Mouse (Mus musculus): Measurements from ENCODE around the gene Kdr. TPM values are rescaled to one million over a fixed set of nuclear protein-coding genes. Genes with fewer than 3 reads are reported as not detected.

Gene Kdr
- 10 to 100 TPM; 47.8 to 51.3 TPM for total RNA-seq (2021)
- long read RNA-seq, experiment 1, full-length matches to known transcripts: 23 of 37 reads
- long read RNA-seq, experiment 1, partial matches to known transcripts: 10 of 37 reads
- long read RNA-seq, experiment 1, other reads (novel, unspliced or antisense): 4 of 37 reads
- long read RNA-seq, experiment 2, full-length matches to known transcripts: 34 of 52 reads
- long read RNA-seq, experiment 2, partial matches to known transcripts: 12 of 52 reads
- long read RNA-seq, experiment 2, other reads (novel, unspliced or antisense): 6 of 52 reads

DNA sequence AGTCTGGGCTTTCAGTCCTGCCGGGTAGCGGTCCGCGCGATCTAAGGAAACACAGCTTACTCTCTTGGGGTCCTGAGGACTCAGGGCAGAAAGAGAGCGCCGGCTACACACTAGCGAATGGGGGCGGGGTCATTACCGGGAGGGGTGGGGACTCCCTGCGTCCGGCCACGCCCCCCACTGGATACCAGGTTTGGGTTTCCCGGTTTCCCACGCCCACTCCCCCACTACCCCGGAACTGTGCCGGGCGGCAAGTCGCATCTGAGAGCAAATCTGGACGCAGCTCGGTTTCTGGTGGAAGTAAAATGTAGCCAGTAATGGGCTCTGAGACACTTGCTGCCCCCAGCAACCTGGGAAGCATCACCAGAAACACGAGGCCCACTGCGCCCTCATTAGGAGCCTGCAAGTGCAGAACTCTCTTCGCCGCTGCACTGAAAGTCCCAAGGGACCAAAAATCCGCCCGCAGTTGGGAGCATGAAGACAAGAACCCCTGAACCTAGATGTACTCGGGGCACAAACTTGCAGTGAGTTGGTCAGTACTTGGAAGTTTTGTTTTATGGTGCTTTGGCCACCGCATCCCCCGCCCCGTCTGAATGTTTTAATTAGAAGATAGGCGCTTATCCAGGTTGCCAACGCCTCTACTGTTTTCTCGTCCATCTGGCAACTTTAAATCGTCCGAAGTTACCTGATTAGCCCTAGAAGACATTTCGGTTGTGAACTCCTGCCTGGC lies at the start of gene Kdr:
Kdr (minus strand) TSS at position 85 of the 727 bp plus-strand sequence.
- DNase-seq (ENCODE audit: low spot score in 2 of 2): peak; percentile 49 to 61

DNA sequence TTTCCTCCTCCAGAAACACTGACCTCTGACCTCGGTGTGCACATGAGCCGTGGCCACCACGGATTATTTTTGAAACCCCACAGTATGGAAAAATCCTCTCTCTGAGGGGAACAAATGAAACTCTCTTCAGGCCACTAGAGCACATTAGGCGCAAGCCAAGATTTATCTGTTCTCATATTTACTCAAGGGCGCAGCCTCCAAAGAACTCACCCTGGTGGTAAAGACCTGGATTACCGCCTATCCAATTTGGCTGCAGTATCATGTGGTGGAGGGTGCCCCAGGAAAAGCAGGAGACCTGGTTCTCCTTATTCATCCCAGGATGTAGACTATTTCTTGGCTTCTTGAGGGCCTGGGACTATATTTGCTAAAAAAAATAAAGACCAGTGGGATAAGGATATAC lies 48.5 kb upstream of the Kdr start:
- DNase-seq (ENCODE audit: low spot score in 2 of 2): no peak

DNA sequence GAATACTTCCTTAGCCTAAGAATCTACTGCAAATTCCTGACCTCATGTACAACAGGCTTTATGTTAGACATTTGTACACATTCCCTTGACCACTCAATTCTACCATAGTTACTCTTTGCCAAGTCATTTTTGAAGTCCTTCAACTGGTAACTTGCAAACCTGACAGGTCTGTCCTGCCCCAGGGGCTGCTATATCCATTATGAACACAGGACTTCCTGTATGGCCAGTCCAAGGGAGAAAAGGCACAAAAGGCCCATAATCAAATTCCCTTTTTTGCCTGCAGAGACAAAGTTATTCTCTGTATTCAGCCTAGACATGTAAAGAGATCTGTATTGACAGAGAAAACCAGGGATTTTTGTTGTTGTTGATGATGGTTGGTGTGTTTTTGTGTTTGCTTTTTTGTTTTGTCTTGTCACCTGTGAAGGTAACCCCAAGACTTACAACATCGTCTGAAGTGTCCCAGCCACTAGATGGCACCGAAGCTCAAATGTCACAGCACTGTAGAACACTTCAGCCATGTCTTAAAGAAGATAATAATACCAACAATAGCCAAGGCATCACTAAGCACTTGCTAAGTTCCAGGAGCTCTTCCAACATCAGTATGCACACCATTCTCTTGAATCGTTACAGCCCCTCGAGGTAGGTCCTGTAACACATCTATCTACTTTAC lies 47.9 kb upstream of the Kdr start:
- no peak for DNase-seq (ENCODE audit: low spot score in 2 of 2)

DNA sequence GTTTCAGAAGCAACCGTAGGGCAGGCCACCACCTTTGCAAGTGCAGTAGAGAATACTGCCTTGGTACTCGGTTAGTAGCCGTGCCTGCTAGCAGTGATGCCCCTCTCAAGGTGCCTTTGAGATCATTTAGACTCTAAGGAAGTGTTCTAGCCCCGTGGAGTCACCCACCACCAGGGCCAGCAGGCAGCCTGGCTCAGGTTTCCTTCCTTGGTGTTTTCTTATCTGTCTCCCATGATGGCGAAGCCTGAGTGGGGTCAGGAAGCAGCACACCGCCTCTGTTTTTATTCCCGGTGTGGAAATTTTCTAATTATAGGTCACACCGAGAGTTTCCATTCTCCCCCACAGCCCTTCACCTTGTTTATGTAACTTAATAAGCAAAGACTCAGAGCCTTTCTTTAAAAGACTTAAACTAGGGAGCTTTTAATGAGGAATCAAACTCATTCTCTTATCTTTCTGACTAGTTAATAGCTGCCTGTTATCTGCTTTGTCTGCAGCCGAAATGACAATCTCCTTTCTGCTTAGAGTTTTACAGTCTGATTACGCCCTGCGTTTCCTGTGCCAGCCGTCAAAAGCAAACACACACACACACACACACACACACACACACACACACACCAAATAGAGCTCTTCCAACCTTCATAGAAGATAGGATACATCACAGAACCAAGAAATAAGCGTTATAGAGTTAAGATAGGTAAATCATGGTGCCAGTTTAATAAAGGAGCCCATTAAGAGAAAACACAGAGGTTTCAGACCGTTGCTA lies 44.9 kb upstream of the Kdr start:
- no peak for DNase-seq (ENCODE audit: low spot score in 2 of 2)

DNA sequence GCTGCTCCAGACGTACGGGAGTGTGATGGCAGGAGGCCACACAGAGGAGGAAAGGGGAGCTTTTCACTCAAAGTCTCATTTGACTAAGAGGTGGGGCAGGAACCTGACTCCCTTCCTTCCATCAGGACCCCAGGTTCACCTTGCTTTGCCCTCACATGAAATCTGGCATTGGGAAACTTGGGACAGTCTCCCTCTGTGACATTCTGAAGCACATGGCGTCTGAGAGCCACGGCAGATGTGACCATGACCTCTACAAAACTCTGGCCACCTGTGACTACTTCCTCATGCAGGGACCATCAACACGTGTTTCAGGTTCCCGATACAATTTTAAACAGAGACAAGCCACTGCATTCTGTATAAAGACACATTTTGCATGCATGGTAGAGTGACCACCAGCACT lies 44.2 kb upstream of the Kdr start:
- DNase-seq (ENCODE audit: low spot score in 2 of 2): no peak

DNA sequence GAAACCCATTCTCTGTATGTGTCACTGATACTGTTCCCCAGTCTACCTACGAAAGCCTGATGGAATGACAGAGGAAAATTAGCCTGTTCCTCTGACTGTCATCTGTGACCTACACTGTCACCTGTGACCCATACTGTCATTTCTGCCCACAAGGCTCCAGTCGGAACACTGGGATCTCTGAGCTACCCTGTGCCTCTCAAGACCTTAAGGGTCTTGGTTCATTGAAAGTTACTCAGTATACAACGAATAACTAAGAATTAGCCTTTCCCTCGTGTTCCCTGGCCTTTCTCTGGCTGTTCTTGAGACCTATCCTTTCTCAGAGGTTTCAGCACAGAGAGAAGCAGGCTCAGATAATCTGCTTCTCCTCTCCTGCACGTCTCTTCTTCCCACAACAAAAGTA lies 40.1 kb upstream of the Kdr start:
- no peak for DNase-seq (ENCODE audit: low spot score in 2 of 2)

DNA sequence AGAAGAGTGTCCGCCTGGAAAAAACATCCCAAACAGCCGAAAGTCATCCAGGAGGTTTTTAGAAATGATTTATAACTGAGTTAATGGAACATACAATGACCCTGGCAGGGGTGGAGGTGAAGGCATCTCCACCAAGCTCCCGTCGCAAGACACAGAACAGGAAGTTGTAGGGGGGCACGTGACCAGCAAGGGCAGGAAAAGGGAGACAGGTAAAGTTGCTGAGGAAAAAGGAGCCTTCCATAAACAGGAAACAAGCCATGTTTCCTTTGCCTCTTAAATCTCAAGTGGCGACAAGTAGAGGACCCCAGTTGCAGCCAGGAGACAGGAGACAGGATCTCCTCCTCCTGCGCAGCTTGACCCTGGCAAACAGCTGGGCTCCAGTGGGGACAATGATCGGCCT lies 37.8 kb upstream of the Kdr start:
- no peak for DNase-seq (ENCODE audit: low spot score in 2 of 2)

DNA sequence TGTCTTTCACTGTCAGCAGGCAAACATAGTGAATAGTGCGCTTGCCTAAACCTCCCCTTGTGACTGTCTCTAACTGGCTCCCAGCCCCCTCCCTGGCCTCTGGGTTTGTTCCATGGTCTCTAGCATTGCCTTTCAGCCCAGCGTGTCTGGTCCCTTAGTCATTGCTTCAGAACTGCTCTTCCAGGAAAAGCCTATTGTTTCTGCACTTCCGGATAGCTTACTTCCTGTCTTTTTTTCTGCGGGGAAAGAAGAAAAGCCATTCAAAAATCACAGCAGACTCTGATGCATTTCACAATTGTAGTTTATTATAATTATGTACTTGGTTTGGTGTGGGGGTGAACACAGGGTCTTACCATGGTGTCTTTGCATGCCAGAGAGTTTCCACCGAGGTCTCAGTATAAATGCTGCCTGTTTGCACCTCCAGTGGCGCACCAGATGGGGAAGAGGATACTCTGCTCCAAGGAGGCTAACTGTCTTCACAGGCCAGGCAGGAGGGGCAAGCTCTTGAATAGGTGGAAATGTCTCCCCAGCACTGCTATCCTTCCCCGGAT lies 35.7 kb upstream of the Kdr start:
- DNase-seq (ENCODE audit: low spot score in 2 of 2): no peak

DNA sequence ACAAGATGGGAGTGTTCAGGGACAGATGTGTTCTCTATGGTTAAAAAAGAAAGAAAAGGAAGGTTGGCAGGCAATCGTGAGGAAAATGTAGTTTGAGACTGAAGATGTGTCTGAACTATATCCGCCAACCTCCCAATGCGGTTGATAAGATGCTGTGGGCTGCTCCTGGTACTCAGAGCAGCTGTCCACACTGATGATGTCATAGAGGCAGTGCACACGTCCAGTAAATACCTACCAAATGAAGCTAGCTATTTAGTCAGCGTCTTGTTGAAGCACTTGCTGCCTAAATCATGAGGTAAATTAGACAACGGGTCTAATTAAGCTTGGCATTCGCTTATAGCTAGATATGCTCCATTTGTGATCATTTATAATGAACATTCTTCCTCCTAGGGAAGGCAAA lies 28.1 kb upstream of the Kdr start:
- no peak for DNase-seq (ENCODE audit: low spot score in 2 of 2)

DNA sequence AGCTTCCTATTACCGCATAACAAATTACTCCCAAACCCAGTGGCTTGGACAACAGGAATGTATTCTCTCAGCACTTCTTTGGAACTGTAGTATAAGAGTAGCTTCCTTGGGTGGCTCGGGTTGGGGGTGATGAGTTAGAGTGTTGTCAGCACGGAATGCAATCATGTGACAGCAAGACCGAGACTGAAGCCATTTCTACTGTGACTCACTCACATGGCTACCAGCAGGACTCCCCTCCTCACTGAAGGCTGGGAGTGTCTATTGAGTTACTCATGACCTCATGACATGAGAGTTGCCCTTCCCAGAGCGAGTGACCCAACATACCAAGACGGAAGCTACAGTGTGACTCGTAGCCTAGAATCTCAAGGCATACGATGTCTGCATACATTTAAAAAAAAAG lies 12.0 kb upstream of the Kdr start:
- DNase-seq (ENCODE audit: low spot score in 2 of 2): no peak

DNA sequence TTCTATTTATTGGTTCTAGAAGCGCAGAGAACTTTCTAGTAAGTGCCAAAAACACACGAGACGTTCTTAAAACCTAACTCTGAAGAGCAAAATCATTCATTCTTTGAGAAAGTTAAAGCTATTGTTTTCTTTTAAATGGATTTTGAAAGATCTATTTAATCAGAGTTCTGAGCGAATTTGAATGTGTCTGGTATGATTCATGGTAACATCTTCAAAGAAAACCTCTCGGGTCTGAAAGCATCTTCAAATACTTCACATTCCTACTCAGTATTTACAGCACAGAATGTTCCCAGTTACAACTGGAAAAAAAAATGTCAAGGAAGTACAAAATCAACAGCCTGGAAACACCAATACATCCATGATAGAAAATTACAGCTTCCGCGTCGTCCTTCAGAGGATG lies 9.3 kb upstream of the Kdr start:
- DNase-seq (ENCODE audit: low spot score in 2 of 2): no peak

DNA sequence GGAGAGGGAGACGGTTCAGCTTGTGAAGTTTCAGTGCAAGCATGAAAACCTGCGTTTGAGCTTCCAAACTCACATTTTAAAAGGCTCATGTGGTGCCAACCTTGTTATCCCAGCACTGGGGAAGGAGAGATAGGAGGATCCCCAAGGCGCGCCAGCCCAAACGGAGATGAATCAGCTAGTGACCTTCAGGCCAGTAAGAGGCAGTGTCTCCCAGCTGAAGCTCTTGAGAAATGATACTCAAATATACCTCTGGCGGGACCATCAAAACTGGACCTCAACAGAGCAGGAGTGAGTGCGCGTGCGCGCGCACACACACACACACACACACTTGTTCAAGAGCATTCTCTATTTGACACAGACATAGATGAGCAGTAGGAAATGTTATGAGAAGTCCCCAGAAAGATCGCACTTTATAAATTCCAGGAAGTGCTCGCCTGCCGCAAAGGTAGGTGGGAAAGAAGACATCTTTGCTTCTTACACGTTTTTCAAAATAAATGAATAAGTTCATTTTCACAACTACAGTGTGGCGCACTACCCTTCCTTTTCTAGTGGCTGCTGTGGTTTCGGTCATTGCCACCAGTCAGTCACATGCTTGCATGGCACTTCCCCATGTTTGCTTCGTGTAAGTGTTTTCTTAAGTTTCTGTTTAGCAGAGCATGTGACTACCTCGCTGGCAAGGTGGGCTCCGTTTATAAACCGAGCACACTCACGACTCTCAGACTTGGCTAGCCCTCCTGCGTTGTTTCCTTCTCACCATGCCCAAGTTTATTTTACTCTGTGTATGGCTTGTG lies 2.5 kb upstream of the Kdr start:
- no peak for DNase-seq (ENCODE audit: low spot score in 2 of 2)

DNA sequence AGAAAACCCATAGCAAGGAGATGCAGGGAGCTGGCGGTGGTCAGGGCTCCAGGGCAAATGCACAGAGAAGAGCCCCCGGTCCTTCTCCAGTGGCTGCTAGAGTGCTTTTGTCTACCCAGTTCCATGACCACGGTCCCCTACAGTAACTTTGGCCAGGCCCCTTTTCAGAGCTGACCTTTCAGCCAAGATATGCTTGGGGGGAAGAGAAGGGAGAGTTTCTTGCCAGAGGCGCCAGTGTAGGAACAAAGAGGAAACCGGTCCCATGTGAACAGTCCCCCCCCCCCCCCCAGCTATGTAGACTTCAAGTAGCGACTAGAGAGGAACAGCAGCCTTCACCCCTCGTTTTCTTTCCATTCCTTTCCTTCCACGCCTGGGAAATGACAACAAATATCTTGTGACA lies 850 bp upstream of the Kdr start:
- DNase-seq (ENCODE audit: low spot score in 2 of 2): no peak

DNA sequence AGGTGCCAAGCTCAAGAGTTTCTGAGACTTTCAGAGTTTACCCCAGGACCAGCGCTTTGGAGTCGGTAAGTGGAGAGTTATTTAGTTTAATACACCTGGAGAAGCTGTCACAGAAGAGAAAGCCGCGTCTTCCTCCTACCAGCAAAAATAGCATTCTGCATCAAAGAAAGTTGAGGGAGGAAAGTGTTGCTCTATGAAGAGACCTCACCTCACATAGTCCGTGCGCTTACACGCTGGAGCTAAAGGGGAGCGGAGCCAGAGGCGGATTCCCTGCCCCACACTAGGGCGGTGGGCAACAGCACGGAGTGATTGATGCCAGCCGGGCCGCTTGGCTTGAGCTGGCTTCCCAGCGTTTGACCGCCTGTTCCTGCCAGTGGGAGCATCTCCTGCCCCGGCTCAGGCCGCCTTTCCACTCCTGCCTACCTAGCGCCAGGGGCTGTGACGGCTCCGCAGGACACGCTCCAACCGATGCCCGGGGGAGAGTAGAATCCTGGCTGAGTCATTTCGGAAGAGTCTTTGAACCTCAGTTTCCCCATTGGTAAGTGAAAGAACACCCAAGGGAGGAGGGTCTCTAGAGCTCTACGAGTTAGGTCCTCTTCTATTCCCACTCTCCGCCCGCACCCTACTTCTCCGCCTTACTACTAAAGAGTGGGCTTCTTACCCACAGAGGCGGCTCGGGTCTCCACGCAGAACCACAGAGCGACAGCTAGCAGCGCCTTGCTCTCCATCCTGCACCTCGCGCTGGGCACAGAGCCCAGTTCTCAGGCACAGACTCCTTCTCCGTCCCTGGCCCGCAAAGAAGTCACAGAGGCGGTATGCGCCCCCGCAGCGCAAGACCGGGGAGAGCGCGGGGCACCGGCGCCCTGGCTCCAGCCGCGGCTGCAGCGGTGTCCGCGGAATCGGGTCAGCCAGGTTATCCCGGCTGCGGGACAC lies 551 bp downstream of the Kdr start:
- peak in 1 of 2 experiments; percentile 52 for DNase-seq (ENCODE audit: low spot score in 2 of 2)

DNA sequence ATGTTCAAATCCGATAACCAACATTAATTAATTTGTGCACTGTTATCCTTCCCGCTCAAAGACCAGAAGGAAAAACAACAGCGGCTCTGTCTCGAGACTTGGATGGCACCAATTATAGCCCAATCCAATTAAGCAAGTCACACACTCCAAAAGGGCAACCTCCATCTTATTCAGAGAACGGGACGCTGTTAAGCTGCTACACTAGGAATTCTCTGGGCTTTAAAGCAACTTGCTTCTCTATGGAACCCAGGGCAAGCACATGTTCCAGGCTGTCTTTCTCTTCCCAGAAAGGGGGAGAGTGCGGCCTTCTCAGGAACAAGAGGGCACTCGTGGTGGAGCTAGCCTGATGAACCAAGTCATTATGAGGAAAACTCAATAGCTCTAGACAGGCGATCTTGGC lies 1.6 kb downstream of the Kdr start:
- no peak for DNase-seq (ENCODE audit: low spot score in 2 of 2)

DNA sequence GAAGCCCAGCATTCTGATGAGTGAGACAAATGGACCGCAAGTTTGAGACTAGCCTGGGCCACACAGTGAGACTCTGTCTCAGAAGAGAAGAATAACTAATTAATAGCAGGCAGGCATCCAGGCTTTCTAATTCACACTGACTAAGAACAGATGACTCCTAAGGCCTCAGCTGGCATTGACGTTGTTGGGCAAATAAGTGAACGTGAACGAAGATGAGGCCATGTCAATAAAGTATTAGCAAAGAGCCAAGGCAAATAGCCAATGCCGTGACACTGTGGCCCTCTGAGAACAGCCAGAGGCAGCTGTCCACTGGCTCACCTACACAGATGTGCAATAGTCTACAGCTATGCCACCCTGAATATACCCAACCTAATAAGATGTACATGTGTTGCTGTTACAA lies 2.9 kb downstream of the Kdr start:
- DNase-seq (ENCODE audit: low spot score in 2 of 2): no peak

DNA sequence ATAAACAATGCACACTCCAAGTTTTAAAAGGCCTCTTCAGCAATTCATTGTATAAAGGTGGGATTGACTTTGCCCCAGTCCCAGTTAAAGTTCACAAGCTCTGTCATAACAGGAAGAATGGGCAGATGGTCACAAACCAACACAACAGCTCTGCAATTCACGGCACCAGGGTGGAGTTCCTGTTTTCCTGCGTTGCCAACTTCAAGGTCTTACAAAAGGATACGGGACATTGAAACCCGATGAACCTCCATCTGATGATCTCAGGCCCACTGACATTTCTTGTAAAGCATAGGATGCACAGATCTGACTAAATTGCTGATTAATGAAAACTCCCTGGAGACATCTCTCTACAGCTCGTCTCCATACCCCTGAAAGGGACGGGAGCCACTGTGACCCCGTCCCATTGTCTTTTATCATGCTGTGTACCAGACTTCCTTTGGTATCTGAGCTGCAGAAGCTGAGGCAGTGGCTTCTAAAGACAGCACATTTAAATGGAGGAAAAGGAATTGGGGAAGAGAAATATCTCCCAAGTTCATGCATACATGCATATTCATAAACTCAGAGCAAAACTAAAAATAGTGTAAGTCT lies 3.6 kb downstream of the Kdr start:
- no peak for DNase-seq (ENCODE audit: low spot score in 2 of 2)

DNA sequence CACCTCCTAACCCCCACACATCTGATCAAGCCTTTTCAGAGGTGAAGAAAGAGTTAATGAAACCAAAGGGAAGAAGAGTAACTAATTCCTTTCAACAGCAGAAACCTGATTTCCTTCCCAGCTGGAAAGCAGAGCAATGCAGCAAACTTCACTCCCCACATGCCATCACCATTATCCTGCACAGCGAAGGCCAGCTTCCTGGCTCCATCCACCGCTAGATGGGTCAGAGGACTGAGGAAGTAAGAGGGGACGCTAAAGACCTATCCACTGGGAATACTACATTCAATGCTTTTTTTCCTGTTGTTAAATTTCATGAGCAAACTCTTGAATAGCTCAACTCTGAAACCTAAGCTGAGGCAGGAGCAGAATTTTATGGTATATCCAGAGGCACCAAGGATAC lies 8.4 kb downstream of the Kdr start:
- no peak for DNase-seq (ENCODE audit: low spot score in 2 of 2)

DNA sequence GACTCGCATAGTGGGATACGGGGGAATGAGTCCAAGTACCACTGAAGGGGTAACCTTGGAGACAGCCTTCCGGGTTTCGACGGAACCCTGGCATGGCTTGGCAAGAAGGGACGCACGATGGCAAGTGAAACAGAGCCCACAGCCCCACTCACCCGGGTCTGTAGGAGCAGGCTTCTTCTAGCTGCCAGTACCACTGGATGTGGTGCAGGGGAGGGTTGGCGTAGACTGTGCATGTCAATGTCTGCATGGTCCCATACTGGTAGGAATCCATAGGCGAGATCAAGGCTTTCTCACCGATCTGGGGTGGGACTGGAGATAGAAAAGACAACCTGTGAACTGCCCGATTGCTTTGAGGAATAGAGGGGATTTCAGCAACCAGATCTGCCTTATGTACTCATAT lies 15.7 kb downstream of the Kdr start:
- DNase-seq (ENCODE audit: low spot score in 2 of 2): no peak

All from gastrocnemius, postnatal 4 days (tissue).